Mouse (Mus musculus): Measurements from ENCODE around the gene Rnf38. TPM values are rescaled to one million over a fixed set of nuclear protein-coding genes. Genes with fewer than 3 reads are reported as not detected.

Rnf38 gene
- 39.8 and 41.7 TPM in 2 replicates for polyA plus RNA-seq (2015; fragmentation: Nextera tagmentation; extraction: Ambion mirVana)

- Histone ChIP-seq H3K9ac (replicated peaks; ENCODE audit: low read depth, low read length) (peak within 1 kb of the TSS; percentile 87), H3K4me3 (replicated peaks; ENCODE audit: low read length) (peak within 1 kb of the TSS; percentile 57), H3K27ac (ENCODE audit: low read length) (peak within 1 kb of the TSS; percentile 85), H3K4me1 (replicated peaks; ENCODE audit: control insufficient read depth, insufficient read depth, low read length) (peaks cover 24% of the 10 kb centered on the region), H3K9me3 (ENCODE audit: control insufficient read depth, low read length) (no peaks in the 10 kb centered on the region), H3K4me2 (ENCODE audit: low read length) (peak within 1 kb of the TSS; percentile 93), H3K36me3 (ENCODE audit: control insufficient read depth, insufficient read depth) (no peaks in the 10 kb centered on the region), H3K27me3 (replicated peaks; ENCODE audit: control insufficient read depth, insufficient read depth, low read length) (no peaks in the 10 kb centered on the region)
- no peak for ATAC-seq
- 0% methylated on average over 9 of the region's 61 CpGs for WGBS
Observed at GRCm38 (mm10) chr4:44233713-44234003, at the start of gene Rnf38. Gene Rnf38, minus strand, starts transcription at chr4:44233789.

GRCm38 (mm10) chr4:44281597-44282265 is 48.1 kb upstream of the Rnf38 start:
- Histone ChIP-seq H3K27me3 (replicated peaks; ENCODE audit: control insufficient read depth, insufficient read depth, low read length) (no peaks in the 10 kb centered on the region), H3K9ac (replicated peaks; ENCODE audit: low read depth, low read length) (no peak overlapping the region), H3K4me1 (replicated peaks; ENCODE audit: control insufficient read depth, insufficient read depth, low read length) (no peaks in the 10 kb centered on the region), H3K4me3 (replicated peaks; ENCODE audit: low read length) (no peak overlapping the region), H3K9me3 (ENCODE audit: control insufficient read depth, low read length) (no peaks in the 10 kb centered on the region), H3K4me2 (ENCODE audit: low read length) (no peak overlapping the region), H3K27ac (ENCODE audit: low read length) (no peak overlapping the region), H3K36me3 (ENCODE audit: control insufficient read depth, insufficient read depth) (no peaks in the 10 kb centered on the region)
- no peak for ATAC-seq
- WGBS = 86% methylated on average over 7 of the region's 7 CpGs

- Histone ChIP-seq H3K4me1 (replicated peaks; ENCODE audit: control insufficient read depth, insufficient read depth, low read length) (no peaks in the 10 kb centered on the region), H3K4me2 (ENCODE audit: low read length) (no peak overlapping the region), H3K4me3 (replicated peaks; ENCODE audit: low read length) (no peak overlapping the region), H3K36me3 (ENCODE audit: control insufficient read depth, insufficient read depth) (no peaks in the 10 kb centered on the region), H3K27me3 (replicated peaks; ENCODE audit: control insufficient read depth, insufficient read depth, low read length) (no peaks in the 10 kb centered on the region), H3K9me3 (ENCODE audit: control insufficient read depth, low read length) (no peaks in the 10 kb centered on the region), H3K27ac (ENCODE audit: low read length) (no peak overlapping the region), H3K9ac (replicated peaks; ENCODE audit: low read depth, low read length) (no peak overlapping the region)
- no peak for ATAC-seq
- WGBS = 74% methylated on average over 5 of the region's 5 CpGs
Observed at GRCm38 (mm10) chr4:44271134-44271533, 37.5 kb upstream of the Rnf38 start.

- H3K36me3 ChIP-seq (ENCODE audit: control insufficient read depth, insufficient read depth) = no peaks in the 10 kb centered on the region
- no peaks in the 10 kb centered on the region for H3K9me3 ChIP-seq (ENCODE audit: control insufficient read depth, low read length)
- H3K4me3 ChIP-seq (replicated peaks; ENCODE audit: low read length) = no peak overlapping the region
- no peak for ATAC-seq
- no peaks in the 10 kb centered on the region for H3K4me1 ChIP-seq (replicated peaks; ENCODE audit: control insufficient read depth, insufficient read depth, low read length)
- no peak overlapping the region for H3K4me2 ChIP-seq (ENCODE audit: low read length)
- H3K27me3 ChIP-seq (replicated peaks; ENCODE audit: control insufficient read depth, insufficient read depth, low read length) = no peaks in the 10 kb centered on the region
- H3K9ac ChIP-seq (replicated peaks; ENCODE audit: low read depth, low read length) = no peak overlapping the region
- no peak overlapping the region for H3K27ac ChIP-seq (ENCODE audit: low read length)
- WGBS = 91% methylated on average over 14 of the region's 14 CpGs
Observed at GRCm38 (mm10) chr4:44269376-44269817, 35.8 kb upstream of the Rnf38 start.

- ATAC-seq = no peak
- H3K27ac ChIP-seq (ENCODE audit: low read length) = no peak overlapping the region
- H3K9ac ChIP-seq (replicated peaks; ENCODE audit: low read depth, low read length) = no peak overlapping the region
- H3K27me3 ChIP-seq (replicated peaks; ENCODE audit: control insufficient read depth, insufficient read depth, low read length) = no peaks in the 10 kb centered on the region
- H3K9me3 ChIP-seq (ENCODE audit: control insufficient read depth, low read length) = no peaks in the 10 kb centered on the region
- H3K36me3 ChIP-seq (ENCODE audit: control insufficient read depth, insufficient read depth) = no peaks in the 10 kb centered on the region
- no peak overlapping the region for H3K4me2 ChIP-seq (ENCODE audit: low read length)
- no peak overlapping the region for H3K4me3 ChIP-seq (replicated peaks; ENCODE audit: low read length)
- H3K4me1 ChIP-seq (replicated peaks; ENCODE audit: control insufficient read depth, insufficient read depth, low read length) = no peaks in the 10 kb centered on the region
- 89% methylated on average over 6 of the region's 6 CpGs for WGBS
Observed at GRCm38 (mm10) chr4:44267437-44267836, 33.8 kb upstream of the Rnf38 start.

GRCm38 (mm10) chr4:44265500-44265899 is 31.9 kb upstream of the Rnf38 start:
- whole genome bisulfite sequencing = 86% methylated on average over 3 of the region's 3 CpGs

GRCm38 (mm10) chr4:44260244-44260643 is 26.7 kb upstream of the Rnf38 start:
- H3K27me3 ChIP-seq (replicated peaks; ENCODE audit: control insufficient read depth, insufficient read depth, low read length) = no peaks in the 10 kb centered on the region
- no peaks in the 10 kb centered on the region for H3K4me1 ChIP-seq (replicated peaks; ENCODE audit: control insufficient read depth, insufficient read depth, low read length)
- no peak for ATAC-seq
- H3K4me2 ChIP-seq (ENCODE audit: low read length) = no peak overlapping the region
- no peaks in the 10 kb centered on the region for H3K36me3 ChIP-seq (ENCODE audit: control insufficient read depth, insufficient read depth)
- no peaks in the 10 kb centered on the region for H3K9me3 ChIP-seq (ENCODE audit: control insufficient read depth, low read length)
- no peak overlapping the region for H3K27ac ChIP-seq (ENCODE audit: low read length)
- no peak overlapping the region for H3K4me3 ChIP-seq (replicated peaks; ENCODE audit: low read length)
- H3K9ac ChIP-seq (replicated peaks; ENCODE audit: low read depth, low read length) = no peak overlapping the region
- 1% methylated on average over 10 of the region's 10 CpGs for WGBS

More at GRCm38 (mm10) chr4:44265500-44265899, 31.9 kb upstream of the Rnf38 start:
- H3K9ac ChIP-seq (replicated peaks; ENCODE audit: low read depth, low read length) = no peak overlapping the region
- H3K27ac ChIP-seq (ENCODE audit: low read length) = no peak overlapping the region
- no peak overlapping the region for H3K4me3 ChIP-seq (replicated peaks; ENCODE audit: low read length)
- H3K4me2 ChIP-seq (ENCODE audit: low read length) = no peak overlapping the region
- H3K9me3 ChIP-seq (ENCODE audit: control insufficient read depth, low read length) = no peaks in the 10 kb centered on the region
- H3K36me3 ChIP-seq (ENCODE audit: control insufficient read depth, insufficient read depth) = no peaks in the 10 kb centered on the region
- H3K27me3 ChIP-seq (replicated peaks; ENCODE audit: control insufficient read depth, insufficient read depth, low read length) = no peaks in the 10 kb centered on the region
- H3K4me1 ChIP-seq (replicated peaks; ENCODE audit: control insufficient read depth, insufficient read depth, low read length) = no peaks in the 10 kb centered on the region
- no peak for ATAC-seq

GRCm38 (mm10) chr4:44259126-44259525 is 25.5 kb upstream of the Rnf38 start:
- H3K27me3 ChIP-seq (replicated peaks; ENCODE audit: control insufficient read depth, insufficient read depth, low read length) = no peaks in the 10 kb centered on the region
- H3K4me1 ChIP-seq (replicated peaks; ENCODE audit: control insufficient read depth, insufficient read depth, low read length) = no peaks in the 10 kb centered on the region
- H3K4me2 ChIP-seq (ENCODE audit: low read length) = no peak overlapping the region
- no peak overlapping the region for H3K4me3 ChIP-seq (replicated peaks; ENCODE audit: low read length)
- H3K9me3 ChIP-seq (ENCODE audit: control insufficient read depth, low read length) = no peaks in the 10 kb centered on the region
- no peak for ATAC-seq
- H3K9ac ChIP-seq (replicated peaks; ENCODE audit: low read depth, low read length) = no peak overlapping the region
- no peaks in the 10 kb centered on the region for H3K36me3 ChIP-seq (ENCODE audit: control insufficient read depth, insufficient read depth)
- H3K27ac ChIP-seq (ENCODE audit: low read length) = no peak overlapping the region
- WGBS = 70% methylated on average over 4 of the region's 4 CpGs

GRCm38 (mm10) chr4:44254579-44254978 is 21.0 kb upstream of the Rnf38 start:
- 80% methylated on average over 5 of the region's 5 CpGs for WGBS
- Histone ChIP-seq H3K4me3 (replicated peaks; ENCODE audit: low read length) (no peak overlapping the region), H3K27me3 (replicated peaks; ENCODE audit: control insufficient read depth, insufficient read depth, low read length) (no peaks in the 10 kb centered on the region), H3K36me3 (ENCODE audit: control insufficient read depth, insufficient read depth) (no peaks in the 10 kb centered on the region), H3K4me2 (ENCODE audit: low read length) (no peak overlapping the region), H3K9ac (replicated peaks; ENCODE audit: low read depth, low read length) (no peak overlapping the region), H3K9me3 (ENCODE audit: control insufficient read depth, low read length) (no peaks in the 10 kb centered on the region), H3K4me1 (replicated peaks; ENCODE audit: control insufficient read depth, insufficient read depth, low read length) (peaks cover 8% of the 10 kb centered on the region), H3K27ac (ENCODE audit: low read length) (no peak overlapping the region)
- ATAC-seq = no peak

- Histone ChIP-seq H3K4me2 (ENCODE audit: low read length) (no peak overlapping the region), H3K36me3 (ENCODE audit: control insufficient read depth, insufficient read depth) (no peaks in the 10 kb centered on the region), H3K9ac (replicated peaks; ENCODE audit: low read depth, low read length) (no peak overlapping the region), H3K9me3 (ENCODE audit: control insufficient read depth, low read length) (no peaks in the 10 kb centered on the region), H3K27me3 (replicated peaks; ENCODE audit: control insufficient read depth, insufficient read depth, low read length) (no peaks in the 10 kb centered on the region), H3K27ac (ENCODE audit: low read length) (no peak overlapping the region), H3K4me3 (replicated peaks; ENCODE audit: low read length) (no peak overlapping the region), H3K4me1 (replicated peaks; ENCODE audit: control insufficient read depth, insufficient read depth, low read length) (peaks cover 8% of the 10 kb centered on the region)
- WGBS = 15% methylated on average over 6 of the region's 6 CpGs
- no peak for ATAC-seq
Observed at GRCm38 (mm10) chr4:44253191-44253590, 19.6 kb upstream of the Rnf38 start.

Data from forebrain, embryonic 16.5 days (tissue).